Mouse (Mus musculus) thymus, adult 2 months (tissue): ENCODE results near the gene B3gat3.
"Not testable (repeated sequence)": the region's sequence is repeated elsewhere in the genome, so short reads cannot be mapped to it uniquely, and the experiment has no call there.

Source experiments
- CTCF ChIP-seq: fragments of 200-500 bp; IDR thresholded peaks from 2 replicates; pipeline ENCODE4 v1.5.1; 2012; ENCODE audit warnings: mild to moderate bottlenecking, control low read depth, low read length, moderate library complexity, borderline replicate concordance; ENCODE audit not compliant: control insufficient read depth, poor library complexity, insufficient read depth; ENCODE audit errors: extremely low read depth
- POLR2A ChIP-seq: fragments of 200-500 bp; IDR thresholded peaks from 2 replicates; pipeline ENCODE4 v1.6.1; 2012; ENCODE audit warnings: mild to moderate bottlenecking, low read length, control low read depth, moderate library complexity; ENCODE audit not compliant: control insufficient read depth, poor library complexity, insufficient read depth; ENCODE audit errors: extremely low read depth

GRCm38 (mm10) chr19:8896231-8896630 lies 23.9 kb upstream of the B3gat3 start:
- TF ChIP-seq CTCF, POLR2A: not testable (repeated sequence)
